In genomic region chr6:50424271-50424670, GRCm38 (mm10) we compare ENCODE assay signal across 16 mouse cellular contexts.
"Had no signal": no experiment of that assay in that cellular context is flagged by ENCODE, and none has a peak within 500 bp of the region (broad histone marks: within the 10 kb centered on the region; RNA-seq: fewer than 3 reads in every experiment).

No protein-coding gene starts in this region.

- H3K36me3 ChIP-seq: neural tube, embryonic 13.5 days; neural tube, embryonic 15.5 days; stomach, embryonic 15.5 days had no signal

- H3K9ac ChIP-seq: neural tube, embryonic 13.5 days; neural tube, embryonic 15.5 days; stomach, embryonic 15.5 days had no signal

- H3K27ac ChIP-seq: neural tube, embryonic 13.5 days; neural tube, embryonic 15.5 days; stomach, embryonic 15.5 days; stomach, postnatal 0 days had no signal

- H3K4me3 ChIP-seq: neural tube, embryonic 13.5 days; neural tube, embryonic 15.5 days; stomach, embryonic 15.5 days had no signal

- H3K9me3 ChIP-seq: neural tube, embryonic 13.5 days; neural tube, embryonic 15.5 days; stomach, embryonic 15.5 days had no signal

- H3K4me2 ChIP-seq: neural tube, embryonic 13.5 days; neural tube, embryonic 15.5 days; stomach, embryonic 15.5 days had no signal

- H3K27me3 ChIP-seq: neural tube, embryonic 13.5 days; neural tube, embryonic 15.5 days; stomach, embryonic 15.5 days had no signal

- H3K4me1 ChIP-seq: neural tube, embryonic 13.5 days; neural tube, embryonic 15.5 days; stomach, embryonic 15.5 days had no signal

- DNase-seq: retina, postnatal 1 day; right cerebral cortex, adult 18-20 months; right cerebral cortex, postnatal 14 days; right cerebral cortex, postnatal 25 days; right cerebral cortex, postnatal 4 days; spleen, adult 18-20 months; thymus, adult 18-20 months; thymus, adult 2 months; thymus, postnatal 14 days; thymus, postnatal 25 days; thymus, postnatal 36 days; thymus, postnatal 4 days had no signal
